Mouse (Mus musculus): ENCODE results near the gene Cdkn1c. TPM values are rescaled to one million over a fixed set of nuclear protein-coding genes. Genes with fewer than 3 reads are reported as not detected.

Gene Cdkn1c
- polyA plus RNA-seq, 1 experiment, result 23.4 TPM

DNA sequence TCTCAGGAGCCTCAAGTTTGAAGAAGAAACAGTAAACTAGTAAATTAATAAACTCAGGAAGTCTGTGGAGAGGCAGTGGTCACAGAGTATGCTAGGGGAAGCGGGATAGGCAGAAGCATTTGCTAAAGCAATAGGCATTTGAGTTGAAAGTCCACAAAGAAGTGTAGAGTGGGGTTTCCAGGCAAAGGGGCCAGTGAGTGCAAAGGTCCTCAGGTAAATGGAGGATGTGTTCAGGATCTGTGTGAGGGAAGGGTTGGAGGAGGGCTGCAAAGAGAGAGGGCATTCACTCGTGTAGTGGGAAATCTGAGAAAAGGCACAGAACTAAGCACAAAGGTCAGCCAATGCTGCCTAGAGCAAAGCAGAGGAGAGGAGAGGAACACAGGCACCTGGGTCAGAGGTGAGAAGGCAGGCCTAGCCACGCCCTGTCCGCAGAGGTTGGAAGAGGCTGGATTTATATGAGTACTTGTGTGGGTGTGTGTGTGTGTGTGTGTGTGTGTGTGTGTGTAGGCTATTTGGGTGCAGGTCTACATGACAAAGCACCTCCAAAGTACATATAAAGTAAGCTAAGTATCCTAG is 41.2 kb downstream of the Cdkn1c start:
- Histone ChIP-seq H3K9me3 (replicated peaks; ENCODE audit: control insufficient read depth, insufficient read depth, low read length, poor library complexity, severe bottlenecking) (no peaks in the 10 kb centered on the region), H3K9ac (ENCODE audit: low read depth, poor library complexity, severe bottlenecking) (no peak overlapping the region), H3K27me3 (ENCODE audit: control insufficient read depth, insufficient read depth, low read length, poor library complexity, severe bottlenecking) (no peaks in the 10 kb centered on the region), H3K4me3 (ENCODE audit: low read depth, low read length) (no peak overlapping the region), H3K27ac (ENCODE audit: insufficient read depth, low read length) (no peak overlapping the region), H3K4me1 (ENCODE audit: control insufficient read depth, insufficient read depth, low read length) (no peaks in the 10 kb centered on the region), H3K36me3 (ENCODE audit: control insufficient read depth, insufficient read depth, low read length, poor library complexity, severe bottlenecking) (no peaks in the 10 kb centered on the region)
- TF ChIP-seq POLR2A (IDR thresholded peaks at IDR 0.05; ENCODE audit: insufficient read depth, low read length) (no peak), EP300 (IDR thresholded peaks at IDR 0.05; ENCODE audit: insufficient read depth, low read depth, low read length) (no peak), CTCF (IDR thresholded peaks at IDR 0.05; ENCODE audit: low read depth, low read length) (no peak)

DNA sequence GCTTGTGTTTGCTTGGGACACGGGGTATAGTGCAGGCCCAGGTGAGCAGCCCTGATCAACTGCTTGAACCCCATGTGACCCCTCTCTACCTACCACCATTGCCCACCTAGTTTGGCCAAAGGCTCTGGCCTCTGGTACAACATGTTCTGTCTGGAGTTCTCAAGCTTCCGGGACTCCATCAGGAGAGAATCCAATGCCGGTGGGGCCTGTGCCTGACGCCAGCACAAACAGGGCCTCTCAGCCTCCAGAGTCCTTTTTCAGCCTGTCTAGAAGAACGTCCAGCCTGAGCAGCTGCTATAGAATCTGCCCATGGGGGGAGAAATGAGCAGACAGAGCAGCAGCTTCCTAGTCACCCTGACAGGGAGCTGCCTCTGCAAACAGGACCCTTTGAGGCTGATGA is 43.0 kb downstream of the Cdkn1c start:
- Histone ChIP-seq H3K4me3 (ENCODE audit: low read depth, low read length) (no peak overlapping the region), H3K27me3 (ENCODE audit: control insufficient read depth, insufficient read depth, low read length, poor library complexity, severe bottlenecking) (no peaks in the 10 kb centered on the region), H3K36me3 (ENCODE audit: control insufficient read depth, insufficient read depth, low read length, poor library complexity, severe bottlenecking) (no peaks in the 10 kb centered on the region), H3K4me1 (ENCODE audit: control insufficient read depth, insufficient read depth, low read length) (no peaks in the 10 kb centered on the region), H3K9me3 (replicated peaks; ENCODE audit: control insufficient read depth, insufficient read depth, low read length, poor library complexity, severe bottlenecking) (no peaks in the 10 kb centered on the region), H3K9ac (ENCODE audit: low read depth, poor library complexity, severe bottlenecking) (no peak overlapping the region), H3K27ac (ENCODE audit: insufficient read depth, low read length) (no peak overlapping the region)
- TF ChIP-seq POLR2A (IDR thresholded peaks at IDR 0.05; ENCODE audit: insufficient read depth, low read length) (no peak), EP300 (IDR thresholded peaks at IDR 0.05; ENCODE audit: insufficient read depth, low read depth, low read length) (no peak), CTCF (IDR thresholded peaks at IDR 0.05; ENCODE audit: low read depth, low read length) (no peak)

- Histone ChIP-seq H3K4me3 (ENCODE audit: low read depth, low read length) (no peak overlapping the region), H3K4me1 (ENCODE audit: control insufficient read depth, insufficient read depth, low read length) (no peaks in the 10 kb centered on the region), H3K9me3 (replicated peaks; ENCODE audit: control insufficient read depth, insufficient read depth, low read length, poor library complexity, severe bottlenecking) (no peaks in the 10 kb centered on the region), H3K36me3 (ENCODE audit: control insufficient read depth, insufficient read depth, low read length, poor library complexity, severe bottlenecking) (no peaks in the 10 kb centered on the region), H3K27me3 (ENCODE audit: control insufficient read depth, insufficient read depth, low read length, poor library complexity, severe bottlenecking) (no peaks in the 10 kb centered on the region), H3K9ac (ENCODE audit: low read depth, poor library complexity, severe bottlenecking) (no peak overlapping the region), H3K27ac (ENCODE audit: insufficient read depth, low read length) (no peak overlapping the region)
- TF ChIP-seq CTCF (IDR thresholded peaks at IDR 0.05; ENCODE audit: low read depth, low read length) (no peak), POLR2A (IDR thresholded peaks at IDR 0.05; ENCODE audit: insufficient read depth, low read length) (no peak), EP300 (IDR thresholded peaks at IDR 0.05; ENCODE audit: insufficient read depth, low read depth, low read length) (no peak)
Observed at GRCm38 (mm10) chr7:143416406-143416805, 44.4 kb downstream of the Cdkn1c start.

- H3K9me3 ChIP-seq (replicated peaks; ENCODE audit: control insufficient read depth, insufficient read depth, low read length, poor library complexity, severe bottlenecking), result no peaks in the 10 kb centered on the region
- no peak overlapping the region for H3K9ac ChIP-seq (ENCODE audit: low read depth, poor library complexity, severe bottlenecking)
- H3K36me3 ChIP-seq (ENCODE audit: control insufficient read depth, insufficient read depth, low read length, poor library complexity, severe bottlenecking), result no peaks in the 10 kb centered on the region
- no peaks in the 10 kb centered on the region for H3K27me3 ChIP-seq (ENCODE audit: control insufficient read depth, insufficient read depth, low read length, poor library complexity, severe bottlenecking)
- no peak overlapping the region for H3K4me3 ChIP-seq (ENCODE audit: low read depth, low read length)
- no peak overlapping the region for H3K27ac ChIP-seq (ENCODE audit: insufficient read depth, low read length)
- no peaks in the 10 kb centered on the region for H3K4me1 ChIP-seq (ENCODE audit: control insufficient read depth, insufficient read depth, low read length)
- TF ChIP-seq EP300 (IDR thresholded peaks at IDR 0.05; ENCODE audit: insufficient read depth, low read depth, low read length) (no peak), CTCF (IDR thresholded peaks at IDR 0.05; ENCODE audit: low read depth, low read length) (no peak), POLR2A (IDR thresholded peaks at IDR 0.05; ENCODE audit: insufficient read depth, low read length) (no peak)
Observed at GRCm38 (mm10) chr7:143415070-143415469, 45.8 kb downstream of the Cdkn1c start.

DNA sequence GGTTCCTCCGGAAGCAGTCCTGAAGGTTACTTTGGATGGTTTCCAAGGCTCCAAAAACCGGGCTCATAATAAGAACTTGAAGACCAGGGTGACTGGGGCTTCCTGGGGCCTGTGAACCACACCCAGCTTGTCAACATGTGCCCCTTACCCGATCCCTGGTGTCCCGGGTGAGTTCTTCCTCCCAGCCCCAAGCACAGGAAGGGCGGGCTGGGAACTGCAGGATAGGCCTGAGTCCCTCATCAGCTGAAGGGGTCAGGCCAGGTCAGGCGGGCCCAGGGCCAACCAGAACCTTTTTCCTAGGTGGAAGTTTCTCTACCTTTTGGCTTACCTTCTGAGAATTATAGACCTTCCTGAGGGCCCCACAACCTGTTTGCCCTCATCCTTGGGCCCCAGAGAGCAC is 48.2 kb downstream of the Cdkn1c start:
- no peaks in the 10 kb centered on the region for H3K9me3 ChIP-seq (replicated peaks; ENCODE audit: control insufficient read depth, insufficient read depth, low read length, poor library complexity, severe bottlenecking)
- no peak overlapping the region for H3K9ac ChIP-seq (ENCODE audit: low read depth, poor library complexity, severe bottlenecking)
- H3K36me3 ChIP-seq (ENCODE audit: control insufficient read depth, insufficient read depth, low read length, poor library complexity, severe bottlenecking), result no peaks in the 10 kb centered on the region
- no peaks in the 10 kb centered on the region for H3K27me3 ChIP-seq (ENCODE audit: control insufficient read depth, insufficient read depth, low read length, poor library complexity, severe bottlenecking)
- no peak overlapping the region for H3K27ac ChIP-seq (ENCODE audit: insufficient read depth, low read length)
- TF ChIP-seq EP300 (IDR thresholded peaks at IDR 0.05; ENCODE audit: insufficient read depth, low read depth, low read length) (no peak), POLR2A (IDR thresholded peaks at IDR 0.05; ENCODE audit: insufficient read depth, low read length) (no peak), CTCF (IDR thresholded peaks at IDR 0.05; ENCODE audit: low read depth, low read length) (no peak)
- no peaks in the 10 kb centered on the region for H3K4me1 ChIP-seq (ENCODE audit: control insufficient read depth, insufficient read depth, low read length)
- no peak overlapping the region for H3K4me3 ChIP-seq (ENCODE audit: low read depth, low read length)

DNA sequence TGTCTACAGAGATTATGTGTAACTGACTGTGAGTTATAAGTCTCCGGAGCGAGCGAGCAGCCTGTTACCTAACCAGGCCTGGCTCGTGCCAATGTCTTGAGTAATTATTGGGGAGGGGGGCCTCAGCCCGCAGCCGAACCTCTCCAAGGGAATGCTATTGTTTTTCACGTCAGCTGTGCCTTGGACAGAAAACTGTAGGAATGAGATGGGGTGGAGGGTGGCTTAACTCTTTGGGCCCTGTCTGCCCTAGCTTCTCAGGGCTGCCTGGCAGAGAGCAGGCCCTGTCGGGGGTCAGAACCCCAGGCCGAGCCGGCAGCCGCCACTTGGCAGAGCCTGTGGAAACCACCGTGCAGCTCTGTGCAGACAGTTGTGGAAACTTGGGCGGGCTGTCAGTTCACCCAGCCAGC is 52.2 kb downstream of the Cdkn1c start:
- no peaks in the 10 kb centered on the region for H3K27me3 ChIP-seq (ENCODE audit: control insufficient read depth, insufficient read depth, low read length, poor library complexity, severe bottlenecking)
- TF ChIP-seq CTCF (IDR thresholded peaks at IDR 0.05; ENCODE audit: low read depth, low read length), result no peak
- TF ChIP-seq EP300 (IDR thresholded peaks at IDR 0.05; ENCODE audit: insufficient read depth, low read depth, low read length), result no peak
- TF ChIP-seq POLR2A (IDR thresholded peaks at IDR 0.05; ENCODE audit: insufficient read depth, low read length), result no peak

More for the DNA sequence above, 52.2 kb downstream of the Cdkn1c start:
- Histone ChIP-seq H3K27ac (ENCODE audit: insufficient read depth, low read length) (no peak overlapping the region), H3K9ac (ENCODE audit: low read depth, poor library complexity, severe bottlenecking) (no peak overlapping the region), H3K4me3 (ENCODE audit: low read depth, low read length) (no peak overlapping the region), H3K36me3 (ENCODE audit: control insufficient read depth, insufficient read depth, low read length, poor library complexity, severe bottlenecking) (no peaks in the 10 kb centered on the region), H3K9me3 (replicated peaks; ENCODE audit: control insufficient read depth, insufficient read depth, low read length, poor library complexity, severe bottlenecking) (no peaks in the 10 kb centered on the region), H3K4me1 (ENCODE audit: control insufficient read depth, insufficient read depth, low read length) (no peaks in the 10 kb centered on the region)

Other genes with a start within 250 kb of the Cdkn1c start
- 4.5 and 5.0 TPM in 2 replicates for gene Slc22a18, start 12.7 kb upstream of the Cdkn1c start, polyA plus RNA-seq (2011; ENCODE audit: insufficient read depth, insufficient read length, low read depth, missing spikeins)
- 43.1 and 44.9 TPM in 2 replicates for gene Phlda2, start 42.1 kb upstream of the Cdkn1c start, polyA plus RNA-seq (2011; ENCODE audit: insufficient read depth, insufficient read length, low read depth, missing spikeins)
- 179 and 208 TPM in 2 replicates for gene Nap1l4, start 88.1 kb upstream of the Cdkn1c start, polyA plus RNA-seq (2011; ENCODE audit: insufficient read depth, insufficient read length, low read depth, missing spikeins)
- gene Cars, start 139.0 kb upstream of the Cdkn1c start, polyA plus RNA-seq (2011; ENCODE audit: insufficient read depth, insufficient read length, low read depth, missing spikeins), result 143 and 149 TPM in 2 replicates
- not detected in 2 replicates for gene Tnfrsf26, start 167.7 kb upstream of the Cdkn1c start, polyA plus RNA-seq (2011; ENCODE audit: insufficient read depth, insufficient read length, low read depth, missing spikeins)
- gene Tnfrsf22, start 188.6 kb upstream of the Cdkn1c start, polyA plus RNA-seq (2011; ENCODE audit: insufficient read depth, insufficient read length, low read depth, missing spikeins), result 6.1 and 9.2 TPM in 2 replicates
- 3.3 and 4.4 TPM in 2 replicates for gene Tnfrsf23, start 224.8 kb upstream of the Cdkn1c start, polyA plus RNA-seq (2011; ENCODE audit: insufficient read depth, insufficient read length, low read depth, missing spikeins)